Mouse (Mus musculus): ENCODE data around the gene Slc34a1.

GRCm38 (mm10) chr13:55465184-55465583 is 67.2 kb downstream of the Slc34a1 start:
- TF ChIP-seq POLR2A (IDR thresholded peaks at IDR 0.05; ENCODE audit: insufficient read depth, low read length) (no peak), EP300 (IDR thresholded peaks at IDR 0.05; ENCODE audit: insufficient read depth, low read depth, low read length) (no peak), CTCF (IDR thresholded peaks at IDR 0.05; ENCODE audit: low read depth, low read length) (no peak)

All from ES-Bruce4 (cell line).